Mouse (Mus musculus): ENCODE data around the gene Ltb. TPM values are rescaled to one million over a fixed set of nuclear protein-coding genes. Genes with fewer than 3 reads are reported as not detected.
A peak's percentile ranks its signal among the peaks of the same experiment; 100 is the strongest.

The Ltb gene
- polyA plus RNA-seq, 1 experiment, result 12.1 TPM

DNA sequence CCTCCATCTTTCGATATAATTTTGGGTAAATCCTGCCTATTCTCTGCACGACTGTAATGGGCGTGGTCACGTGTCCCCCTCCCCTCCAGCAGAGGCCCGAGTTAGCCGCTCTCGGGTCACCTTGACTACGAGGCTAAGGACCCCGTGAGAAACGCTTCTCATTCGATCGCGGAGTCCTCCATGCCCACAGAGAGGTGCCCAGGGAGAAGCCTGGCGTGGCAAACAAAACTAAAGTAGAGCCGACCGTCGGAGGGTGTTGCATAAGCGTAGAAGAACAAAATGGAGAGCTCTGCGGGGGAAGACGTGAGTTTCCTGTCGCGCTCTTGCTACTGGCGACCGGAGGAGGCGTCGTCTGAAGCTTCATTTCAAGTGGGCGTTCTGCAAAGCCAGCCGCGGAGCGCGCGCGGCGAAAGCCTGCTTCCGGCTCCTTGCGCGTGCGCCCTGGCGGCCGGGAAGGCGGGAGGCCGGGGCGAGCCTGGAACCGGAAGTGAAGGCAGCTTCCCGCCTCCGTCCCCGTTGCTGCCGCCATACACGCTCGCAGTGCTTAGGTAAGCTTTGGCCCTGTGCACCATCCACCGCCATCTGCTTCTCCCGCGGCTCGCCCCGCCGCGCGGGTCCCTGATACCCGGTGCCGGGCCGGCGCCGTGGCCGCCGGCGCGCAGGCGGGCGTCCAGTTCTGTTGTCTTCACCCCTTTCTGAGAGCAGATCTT lies 47.2 kb downstream of the Ltb start, which contains the start of gene Ddx39b:
TSS of gene Ddx39b (plus strand) at position 442 of the 710 bp plus-strand sequence.
- no peak for TF ChIP-seq GATA1 (IDR thresholded peaks at IDR 0.05; ENCODE audit: borderline replicate concordance, low read length)
- TF ChIP-seq FLI1 (IDR thresholded peaks at IDR 0.05; ENCODE audit: low read length), result peak; percentile 98
- Histone ChIP-seq H3K4me1 (peaks cover 67% of the 10 kb centered on the region), H3K27me3 (replicated peaks) (no peaks in the 10 kb centered on the region), H3K9me3 (no peaks in the 10 kb centered on the region), H3K36me3 (replicated peaks; ENCODE audit: low read length) (peaks cover 49% of the 10 kb centered on the region), H3K4me3 (replicated peaks) (peak within 1 kb of the TSS; percentile 95)

- H3K27me3 ChIP-seq (replicated peaks), result peaks cover 2% of the 10 kb centered on the region
- peak overlapping the region; percentile 95 for H3K4me3 ChIP-seq (replicated peaks)
- H3K4me1 ChIP-seq, result peaks cover 69% of the 10 kb centered on the region
- H3K36me3 ChIP-seq (replicated peaks; ENCODE audit: low read length), result peaks cover 53% of the 10 kb centered on the region
- no peaks in the 10 kb centered on the region for H3K9me3 ChIP-seq
- TF ChIP-seq GATA1 (IDR thresholded peaks at IDR 0.05; ENCODE audit: borderline replicate concordance, low read length) (peak; percentile 81; the same call in 1 of the 3 replicates), FLI1 (IDR thresholded peaks at IDR 0.05; ENCODE audit: low read length) (no peak)
These were observed 48.0 kb downstream of the Ltb start for GRCm38 (mm10) chr17:35242015-35242941.

GRCm38 (mm10) chr17:35243086-35243485 lies 48.8 kb downstream of the Ltb start:
- Histone ChIP-seq H3K4me1 (peaks cover 70% of the 10 kb centered on the region), H3K27me3 (replicated peaks) (peaks cover 2% of the 10 kb centered on the region), H3K4me3 (replicated peaks) (peak overlapping the region; percentile 95), H3K36me3 (replicated peaks; ENCODE audit: low read length) (peaks cover 53% of the 10 kb centered on the region), H3K9me3 (no peaks in the 10 kb centered on the region)
- TF ChIP-seq FLI1 (IDR thresholded peaks at IDR 0.05; ENCODE audit: low read length) (no peak), GATA1 (IDR thresholded peaks at IDR 0.05; ENCODE audit: borderline replicate concordance, low read length) (no peak)

DNA sequence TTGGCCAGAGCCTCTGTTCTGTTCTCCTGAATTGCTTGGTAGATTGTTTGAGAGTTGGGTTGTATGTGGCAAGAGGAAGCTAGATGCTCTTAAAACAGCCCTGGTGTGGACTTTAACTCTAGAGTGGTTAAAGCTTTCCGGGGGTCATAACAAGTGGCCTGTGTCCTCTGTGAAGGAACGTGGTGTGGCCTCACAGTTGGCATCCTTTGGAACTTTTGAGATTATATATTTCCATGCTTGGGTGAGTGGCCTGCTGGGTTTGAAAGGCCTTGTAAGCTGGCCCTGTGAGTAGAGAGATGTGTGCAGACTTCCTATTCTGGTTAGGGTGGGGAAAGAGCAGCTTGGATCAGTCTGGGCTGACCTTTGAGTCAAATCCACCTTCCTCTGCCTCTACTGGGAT lies 50.8 kb downstream of the Ltb start:
- no peaks in the 10 kb centered on the region for H3K9me3 ChIP-seq
- no peak for TF ChIP-seq GATA1 (IDR thresholded peaks at IDR 0.05; ENCODE audit: borderline replicate concordance, low read length)
- no peak overlapping the region for H3K4me3 ChIP-seq (replicated peaks)
- peaks cover 71% of the 10 kb centered on the region for H3K36me3 ChIP-seq (replicated peaks; ENCODE audit: low read length)
- H3K27me3 ChIP-seq (replicated peaks), result peaks cover 6% of the 10 kb centered on the region
- peaks cover 64% of the 10 kb centered on the region for H3K4me1 ChIP-seq

Other genes with a start within 250 kb of the Ltb start
- gene Hspa1b, start 235.2 kb upstream of the Ltb start, polyA plus RNA-seq (2012; ENCODE audit: insufficient read depth, low replicate concordance), result 4.5 and 7.2 TPM in 2 replicates
- gene Gm20481, start 224.5 kb upstream of the Ltb start, polyA plus RNA-seq (2012; ENCODE audit: insufficient read depth, low replicate concordance), result not detected in 2 replicates
- 1.5 and 2.0 TPM in 2 replicates for gene Hspa1a, start 222.3 kb upstream of the Ltb start, polyA plus RNA-seq (2012; ENCODE audit: insufficient read depth, low replicate concordance)
- not detected in 2 replicates for gene Hspa1l, start 221.7 kb upstream of the Ltb start, polyA plus RNA-seq (2012; ENCODE audit: insufficient read depth, low replicate concordance)
- 64.3 and 95.0 TPM in 2 replicates for gene Lsm2, start 212.6 kb upstream of the Ltb start, polyA plus RNA-seq (2012; ENCODE audit: insufficient read depth, low replicate concordance)
- gene Vars, start 193.5 kb upstream of the Ltb start, polyA plus RNA-seq (2012; ENCODE audit: insufficient read depth, low replicate concordance), result 188 and 650 TPM in 2 replicates
- gene Vwa7, start 177.9 kb upstream of the Ltb start, polyA plus RNA-seq (2012; ENCODE audit: insufficient read depth, low replicate concordance), result 0.38 and 0.40 TPM in 2 replicates
- gene Sapcd1, start 166.4 kb upstream of the Ltb start, polyA plus RNA-seq (2012; ENCODE audit: insufficient read depth, low replicate concordance), result 4.1 and 5.4 TPM in 2 replicates
- 10.5 and 10.9 TPM in 2 replicates for gene Msh5, start 147.7 kb upstream of the Ltb start, polyA plus RNA-seq (2012; ENCODE audit: insufficient read depth, low replicate concordance)
- 244 and 373 TPM in 2 replicates for gene Clic1, start 144.5 kb upstream of the Ltb start, polyA plus RNA-seq (2012; ENCODE audit: insufficient read depth, low replicate concordance)
- gene Ddah2, start 135.4 kb upstream of the Ltb start, polyA plus RNA-seq (2012; ENCODE audit: insufficient read depth, low replicate concordance), result 30.5 and 36.5 TPM in 2 replicates
- 14.8 and 15.5 TPM in 2 replicates for gene Ly6g6c, start 129.1 kb upstream of the Ltb start, polyA plus RNA-seq (2012; ENCODE audit: insufficient read depth, low replicate concordance)
- 53.5 and 66.3 TPM in 2 replicates for gene Mpig6b, start 128.3 kb upstream of the Ltb start, polyA plus RNA-seq (2012; ENCODE audit: insufficient read depth, low replicate concordance)
- gene Ly6g6e, start 117.5 kb upstream of the Ltb start, polyA plus RNA-seq (2012; ENCODE audit: insufficient read depth, low replicate concordance), result not detected in 2 replicates
- gene Ly6g6d, start 116.4 kb upstream of the Ltb start, polyA plus RNA-seq (2012; ENCODE audit: insufficient read depth, low replicate concordance), result 79.9 and 106 TPM in 2 replicates
- 517 and 745 TPM in 2 replicates for gene Ly6g6f, start 108.8 kb upstream of the Ltb start, polyA plus RNA-seq (2012; ENCODE audit: insufficient read depth, low replicate concordance)
- 211 and 290 TPM in 2 replicates for gene Abhd16a, start 105.2 kb upstream of the Ltb start, polyA plus RNA-seq (2012; ENCODE audit: insufficient read depth, low replicate concordance)
- gene Ly6g5c, start 86.2 kb upstream of the Ltb start, polyA plus RNA-seq (2012; ENCODE audit: insufficient read depth, low replicate concordance), result not detected in 2 replicates
- 0.23 TPM in 1 of 2 replicates, not detected in the other for gene Ly6g5b, start 79.0 kb upstream of the Ltb start, polyA plus RNA-seq (2012; ENCODE audit: insufficient read depth, low replicate concordance)
- gene Gpank1, start 73.0 kb upstream of the Ltb start, polyA plus RNA-seq (2012; ENCODE audit: insufficient read depth, low replicate concordance), result 46.5 and 57.4 TPM in 2 replicates
- 75.6 and 82.2 TPM in 2 replicates for gene Csnk2b, start 72.4 kb upstream of the Ltb start, polyA plus RNA-seq (2012; ENCODE audit: insufficient read depth, low replicate concordance)
- 3.2 and 6.1 TPM in 2 replicates for gene D17H6S53E, start 68.1 kb upstream of the Ltb start, polyA plus RNA-seq (2012; ENCODE audit: insufficient read depth, low replicate concordance)
- not detected in 2 replicates for gene Apom, start 62.4 kb upstream of the Ltb start, polyA plus RNA-seq (2012; ENCODE audit: insufficient read depth, low replicate concordance)
- gene Bag6, start 59.3 kb upstream of the Ltb start, polyA plus RNA-seq (2012; ENCODE audit: insufficient read depth, low replicate concordance), result 613 and 1,584 TPM in 2 replicates
- 1,080 and 3,273 TPM in 2 replicates for gene Prrc2a, start 29.5 kb upstream of the Ltb start, polyA plus RNA-seq (2012; ENCODE audit: insufficient read depth, low replicate concordance)
- 2.5 and 22.3 TPM in 2 replicates for gene Aif1, start 18.4 kb upstream of the Ltb start, polyA plus RNA-seq (2012; ENCODE audit: insufficient read depth, low replicate concordance)
- gene Lst1, start 6.0 kb upstream of the Ltb start, polyA plus RNA-seq (2012; ENCODE audit: insufficient read depth, low replicate concordance), result 5.9 and 24.8 TPM in 2 replicates
- 2.9 and 3.5 TPM in 2 replicates for gene Tnf, start 7.6 kb downstream of the Ltb start, polyA plus RNA-seq (2012; ENCODE audit: insufficient read depth, low replicate concordance)
- gene Lta, start 10.9 kb downstream of the Ltb start, polyA plus RNA-seq (2012; ENCODE audit: insufficient read depth, low replicate concordance), result 0.85 TPM in 1 of 2 replicates, not detected in the other
- not detected in 2 replicates for gene Gm16181, start 26.4 kb downstream of the Ltb start, polyA plus RNA-seq (2012; ENCODE audit: insufficient read depth, low replicate concordance)
- gene Atp6v1g2, start 39.2 kb downstream of the Ltb start, polyA plus RNA-seq (2012; ENCODE audit: insufficient read depth, low replicate concordance), result 0.86 TPM in 1 of 2 replicates, not detected in the other
- 31.8 and 57.1 TPM in 2 replicates for gene Nfkbil1, start 41.4 kb downstream of the Ltb start, polyA plus RNA-seq (2012; ENCODE audit: insufficient read depth, low replicate concordance)
- gene Ddx39b, start 47.3 kb downstream of the Ltb start, polyA plus RNA-seq (2012; ENCODE audit: insufficient read depth, low replicate concordance), result 83.5 and 158 TPM in 2 replicates
- 170 and 362 TPM in 2 replicates for gene H2-D1, start 68.3 kb downstream of the Ltb start, polyA plus RNA-seq (2012; ENCODE audit: insufficient read depth, low replicate concordance)
- gene H2-Q1, start 126.0 kb downstream of the Ltb start, polyA plus RNA-seq (2012; ENCODE audit: insufficient read depth, low replicate concordance), result 1.5 and 7.3 TPM in 2 replicates
- 6.7 TPM in 1 of 2 replicates, not detected in the other for gene H2-Q2, start 147.8 kb downstream of the Ltb start, polyA plus RNA-seq (2012; ENCODE audit: insufficient read depth, low replicate concordance)
- 13.9 and 46.4 TPM in 2 replicates for gene H2-Q4, start 185.2 kb downstream of the Ltb start, polyA plus RNA-seq (2012; ENCODE audit: insufficient read depth, low replicate concordance)
- gene H2-Q6, start 230.4 kb downstream of the Ltb start, polyA plus RNA-seq (2012; ENCODE audit: insufficient read depth, low replicate concordance), result 2.5 and 4.2 TPM in 2 replicates
- 3.2 and 20.1 TPM in 2 replicates for gene H2-Q7, start 244.7 kb downstream of the Ltb start, polyA plus RNA-seq (2012; ENCODE audit: insufficient read depth, low replicate concordance)